Mouse (Mus musculus): ENCODE results near the gene Faim2. TPM values are rescaled to one million over a fixed set of nuclear protein-coding genes. Genes with fewer than 3 reads are reported as not detected.

Faim2 gene
- total and polyA plus RNA-seq, 3 experiments = 0.33 TPM; not detected in 2

GRCm38 (mm10) chr15:99503256-99503655, 24.7 kb downstream of the Faim2 start:
- DNase-seq (ENCODE audit: low spot score) = no peak
- H3K4me3 ChIP-seq (ENCODE audit: low read depth, low read length) = no peak overlapping the region
- H3K9me3 ChIP-seq (replicated peaks) = no peaks in the 10 kb centered on the region
- no peak for ATAC-seq (ENCODE audit: extremely low read depth, insufficient number of reproducible peaks, low FRiP score, poor library complexity, severe bottlenecking)
- TF ChIP-seq CTCF (IDR thresholded peaks at IDR 0.05; ENCODE audit: low read depth, low read length) = no peak
- TF ChIP-seq GATA1 (IDR thresholded peaks at IDR 0.05; ENCODE audit: borderline replicate concordance, low read length) = no peak
- no peak for TF ChIP-seq POLR2AphosphoS5 (IDR thresholded peaks at IDR 0.05; ENCODE audit: insufficient replicate concordance, low read depth, low read length)
- H3K27me3 ChIP-seq (ENCODE audit: insufficient read depth, low read length) = peaks cover 8% of the 10 kb centered on the region; the same call in 1 of the 2 replicates
- no peaks in the 10 kb centered on the region for H3K36me3 ChIP-seq (replicated peaks)
- no peaks in the 10 kb centered on the region for H3K4me1 ChIP-seq (ENCODE audit: insufficient read depth, low read depth, low read length)

DNA sequence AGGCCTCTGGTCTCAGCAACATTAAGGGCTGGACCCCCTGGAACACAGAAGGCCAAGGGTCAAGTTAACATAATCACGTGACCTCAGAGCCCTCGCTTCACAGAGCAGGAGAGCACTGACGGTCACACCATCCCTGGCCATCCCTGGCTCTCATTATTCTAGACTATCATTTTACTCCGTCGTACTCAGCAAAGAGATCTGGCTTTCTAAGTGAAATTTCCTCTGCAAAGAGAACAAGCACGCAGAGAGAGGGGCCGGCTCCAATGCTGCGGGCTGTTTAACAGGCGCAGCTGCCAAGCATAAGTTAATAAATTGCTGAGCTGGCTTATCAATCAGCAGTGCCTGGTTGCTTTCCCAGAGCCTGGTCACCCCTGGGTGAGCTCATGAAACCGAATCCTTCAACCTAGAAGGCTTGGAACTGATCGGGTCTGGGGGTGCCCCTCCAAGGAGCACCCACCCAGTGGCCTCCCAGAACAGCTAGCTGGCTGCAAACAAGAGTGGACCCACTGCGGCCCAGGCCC, 25.6 kb downstream of the Faim2 start:
- no peaks in the 10 kb centered on the region for H3K4me1 ChIP-seq (ENCODE audit: insufficient read depth, low read depth, low read length)
- ATAC-seq (ENCODE audit: extremely low read depth, insufficient number of reproducible peaks, low FRiP score, poor library complexity, severe bottlenecking) = no peak

GRCm38 (mm10) chr15:99501292-99502260, 26.4 kb downstream of the Faim2 start:
- no peak overlapping the region for H3K4me3 ChIP-seq (ENCODE audit: low read depth, low read length)
- H3K27me3 ChIP-seq (ENCODE audit: insufficient read depth, low read length) = peaks cover 5% of the 10 kb centered on the region
- H3K36me3 ChIP-seq (replicated peaks) = no peaks in the 10 kb centered on the region
- H3K9me3 ChIP-seq (replicated peaks) = no peaks in the 10 kb centered on the region
- H3K4me1 ChIP-seq (ENCODE audit: insufficient read depth, low read depth, low read length) = no peaks in the 10 kb centered on the region
- ATAC-seq (ENCODE audit: extremely low read depth, insufficient number of reproducible peaks, low FRiP score, poor library complexity, severe bottlenecking) (no peak), DNase-seq (ENCODE audit: low spot score) (no peak)
- TF ChIP-seq GATA1 (IDR thresholded peaks at IDR 0.05; ENCODE audit: borderline replicate concordance, low read length) = no peak
- no peak for TF ChIP-seq CTCF (IDR thresholded peaks at IDR 0.05; ENCODE audit: low read depth, low read length)
- TF ChIP-seq TAL1 (conservative IDR thresholded peaks at IDR 0.05; ENCODE audit: low read depth, low read length) = no peak
- no peak for TF ChIP-seq POLR2AphosphoS5 (IDR thresholded peaks at IDR 0.05; ENCODE audit: insufficient replicate concordance, low read depth, low read length)
- no peak for TF ChIP-seq GATA2 (IDR thresholded peaks at IDR 0.05; ENCODE audit: borderline replicate concordance, low read depth, low read length)

More for the DNA sequence above, 25.6 kb downstream of the Faim2 start:
- Histone ChIP-seq H3K27me3 (ENCODE audit: insufficient read depth, low read length) (peaks cover 5% of the 10 kb centered on the region), H3K9me3 (replicated peaks) (no peaks in the 10 kb centered on the region), H3K36me3 (replicated peaks) (no peaks in the 10 kb centered on the region), H3K4me3 (ENCODE audit: low read depth, low read length) (no peak overlapping the region)
- no peak for TF ChIP-seq GATA2 (IDR thresholded peaks at IDR 0.05; ENCODE audit: borderline replicate concordance, low read depth, low read length)
- TF ChIP-seq POLR2AphosphoS5 (IDR thresholded peaks at IDR 0.05; ENCODE audit: insufficient replicate concordance, low read depth, low read length) = no peak
- TF ChIP-seq TAL1 (conservative IDR thresholded peaks at IDR 0.05; ENCODE audit: low read depth, low read length) = no peak
- TF ChIP-seq GATA1 (IDR thresholded peaks at IDR 0.05; ENCODE audit: borderline replicate concordance, low read length) = no peak
- TF ChIP-seq CTCF (IDR thresholded peaks at IDR 0.05; ENCODE audit: low read depth, low read length) = no peak
- no peak for DNase-seq (ENCODE audit: low spot score)

- ATAC-seq (ENCODE audit: extremely low read depth, insufficient number of reproducible peaks, low FRiP score, poor library complexity, severe bottlenecking) = no peak
- Histone ChIP-seq H3K4me1 (ENCODE audit: insufficient read depth, low read depth, low read length) (no peaks in the 10 kb centered on the region), H3K36me3 (replicated peaks) (no peaks in the 10 kb centered on the region), H3K9me3 (replicated peaks) (no peaks in the 10 kb centered on the region), H3K27me3 (ENCODE audit: insufficient read depth, low read length) (peaks cover 8% of the 10 kb centered on the region), H3K4me3 (ENCODE audit: low read depth, low read length) (no peak overlapping the region)
- no peak for DNase-seq (ENCODE audit: low spot score)
- no peak for TF ChIP-seq TAL1 (conservative IDR thresholded peaks at IDR 0.05; ENCODE audit: low read depth, low read length)
- TF ChIP-seq POLR2AphosphoS5 (IDR thresholded peaks at IDR 0.05; ENCODE audit: insufficient replicate concordance, low read depth, low read length) = no peak
These were observed 27.6 kb downstream of the Faim2 start for GRCm38 (mm10) chr15:99500320-99500719.

- H3K27me3 ChIP-seq (ENCODE audit: insufficient read depth, low read length) = peaks cover 10% of the 10 kb centered on the region
These were observed 28.2 kb downstream of the Faim2 start for GRCm38 (mm10) chr15:99499726-99500125.

GRCm38 (mm10) chr15:99498781-99499180, 29.2 kb downstream of the Faim2 start:
- no peaks in the 10 kb centered on the region for H3K36me3 ChIP-seq (replicated peaks)
- H3K9me3 ChIP-seq (replicated peaks) = no peaks in the 10 kb centered on the region
- ATAC-seq (ENCODE audit: extremely low read depth, insufficient number of reproducible peaks, low FRiP score, poor library complexity, severe bottlenecking) (no peak), DNase-seq (ENCODE audit: low spot score) (no peak)
- H3K4me1 ChIP-seq (ENCODE audit: insufficient read depth, low read depth, low read length) = no peaks in the 10 kb centered on the region
- no peak overlapping the region for H3K4me3 ChIP-seq (ENCODE audit: low read depth, low read length)
- no peak for TF ChIP-seq CTCF (IDR thresholded peaks at IDR 0.05; ENCODE audit: low read depth, low read length)
- TF ChIP-seq GATA2 (IDR thresholded peaks at IDR 0.05; ENCODE audit: borderline replicate concordance, low read depth, low read length) = no peak
- TF ChIP-seq POLR2AphosphoS5 (IDR thresholded peaks at IDR 0.05; ENCODE audit: insufficient replicate concordance, low read depth, low read length) = no peak
- no peak for TF ChIP-seq TAL1 (conservative IDR thresholded peaks at IDR 0.05; ENCODE audit: low read depth, low read length)
- no peak for TF ChIP-seq GATA1 (IDR thresholded peaks at IDR 0.05; ENCODE audit: borderline replicate concordance, low read length)
- H3K27me3 ChIP-seq (ENCODE audit: insufficient read depth, low read length) = peaks cover 18% of the 10 kb centered on the region

More at GRCm38 (mm10) chr15:99499726-99500125, 28.2 kb downstream of the Faim2 start:
- TF ChIP-seq TAL1 (conservative IDR thresholded peaks at IDR 0.05; ENCODE audit: low read depth, low read length) (no peak), POLR2AphosphoS5 (IDR thresholded peaks at IDR 0.05; ENCODE audit: insufficient replicate concordance, low read depth, low read length) (no peak), GATA2 (IDR thresholded peaks at IDR 0.05; ENCODE audit: borderline replicate concordance, low read depth, low read length) (no peak), CTCF (IDR thresholded peaks at IDR 0.05; ENCODE audit: low read depth, low read length) (no peak), GATA1 (IDR thresholded peaks at IDR 0.05; ENCODE audit: borderline replicate concordance, low read length) (no peak)
- Histone ChIP-seq H3K4me3 (ENCODE audit: low read depth, low read length) (no peak overlapping the region), H3K4me1 (ENCODE audit: insufficient read depth, low read depth, low read length) (no peaks in the 10 kb centered on the region), H3K9me3 (replicated peaks) (no peaks in the 10 kb centered on the region), H3K36me3 (replicated peaks) (no peaks in the 10 kb centered on the region)
- DNase-seq (ENCODE audit: low spot score) (no peak), ATAC-seq (ENCODE audit: extremely low read depth, insufficient number of reproducible peaks, low FRiP score, poor library complexity, severe bottlenecking) (no peak)
